Mouse (Mus musculus) macrophage (primary cell): Measurements from ENCODE around the gene Ak9. TPM values are rescaled to one million over a fixed set of nuclear protein-coding genes. Genes with fewer than 3 reads are reported as not detected.
A peak's percentile ranks its signal among the peaks of the same experiment; 100 is the strongest.
"Not testable (repeated sequence)": the region's sequence is repeated elsewhere in the genome, so short reads cannot be mapped to it uniquely, and the experiment has no call there.

Experiments used
- H3K27ac ChIP-seq: fragments of 350-480 bp; formaldehyde crosslinking; 2 replicates; pipeline ENCODE4 v1.9.0; 2021
- H3K36me3 ChIP-seq: fragments of 350-480 bp; formaldehyde crosslinking; 2 replicates; pipeline ENCODE4 v1.9.0; 2021; ENCODE audit errors: inconsistent target
- H3K4me3 ChIP-seq: fragments of 350-480 bp; formaldehyde crosslinking; 2 replicates; pipeline ENCODE4 v1.9.0; 2021; ENCODE audit errors: inconsistent target
- H3K79me2 ChIP-seq: fragments of 350-480 bp; formaldehyde crosslinking; 2 replicates; pipeline ENCODE4 v1.9.0; 2021; ENCODE audit errors: inconsistent target
- WGBS: methylation state at CpG from one replicate; pipeline ENCODE4 v1.1.7; 2026; ENCODE audit warnings: inconsistent platforms; ENCODE audit not compliant: missing documents; 5-methylcytosine and 5-hydroxymethylcytosine counted together
- polyA plus RNA-seq: library from polyadenylated mRNA; stranded (reverse); fragments of 250-400 nt; gene quantifications from 3 replicates; pipeline ENCODE4 v1.2.4, GENCODE M21; 2018; ENCODE audit warnings: inconsistent platforms

Gene Ak9
- polyA plus RNA-seq, 1 experiment from 2014 or later: 0.09 TPM

GRCm38 (mm10) chr10:41403364-41403763, 99.6 kb downstream of the Ak9 start:
- Histone ChIP-seq H3K27ac (no peak overlapping the region), H3K79me2 (no peaks in the 10 kb centered on the region), H3K4me3 (no peak overlapping the region), H3K36me3 (no peaks in the 10 kb centered on the region)
- 75% methylated on average over 2 of the region's 2 CpGs for WGBS

- Histone ChIP-seq H3K79me2 (no peaks in the 10 kb centered on the region), H3K27ac (no peak overlapping the region), H3K4me3 (no peak overlapping the region), H3K36me3 (no peaks in the 10 kb centered on the region)
- WGBS: 62% methylated on average over 3 of the region's 3 CpGs
These were observed 100.3 kb downstream of the Ak9 start for GRCm38 (mm10) chr10:41403893-41404612.

GRCm38 (mm10) chr10:41410176-41410575, 106.4 kb downstream of the Ak9 start:
- H3K36me3 ChIP-seq, H3K27ac ChIP-seq, H3K4me3 ChIP-seq, H3K79me2 ChIP-seq: not testable (repeated sequence)
- 98% methylated on average over 4 of the region's 4 CpGs for WGBS

GRCm38 (mm10) chr10:41410821-41411220, 107.0 kb downstream of the Ak9 start:
- not testable (repeated sequence) for H3K4me3 ChIP-seq, H3K79me2 ChIP-seq, H3K36me3 ChIP-seq, H3K27ac ChIP-seq
- WGBS: 100% methylated on average over 1 of the region's 1 CpGs

GRCm38 (mm10) chr10:41413471-41413870, 109.7 kb downstream of the Ak9 start:
- H3K27ac ChIP-seq, H3K79me2 ChIP-seq, H3K4me3 ChIP-seq, H3K36me3 ChIP-seq: not testable (repeated sequence)
- 100% methylated on average over 1 of the region's 1 CpGs for WGBS

GRCm38 (mm10) chr10:41415368-41415767, 111.6 kb downstream of the Ak9 start:
- WGBS: 89% methylated on average over 2 of the region's 2 CpGs
- H3K27ac ChIP-seq, H3K4me3 ChIP-seq, H3K36me3 ChIP-seq, H3K79me2 ChIP-seq: not testable (repeated sequence)

- 83% methylated on average over 9 of the region's 9 CpGs for WGBS
- no peak overlapping the region for H3K4me3 ChIP-seq
- H3K27ac ChIP-seq: no peak overlapping the region
- H3K79me2 ChIP-seq: no peaks in the 10 kb centered on the region
- no peaks in the 10 kb centered on the region for H3K36me3 ChIP-seq
These were observed 116.9 kb downstream of the Ak9 start for GRCm38 (mm10) chr10:41420496-41421200.

- WGBS: 91% methylated on average over 2 of the region's 2 CpGs
- Histone ChIP-seq H3K27ac (no peak overlapping the region), H3K36me3 (no peaks in the 10 kb centered on the region), H3K4me3 (no peak overlapping the region), H3K79me2 (no peaks in the 10 kb centered on the region)
These were observed 119.9 kb downstream of the Ak9 start for GRCm38 (mm10) chr10:41423681-41424080.

- WGBS: 74% methylated on average over 6 of the region's 6 CpGs
- no peaks in the 10 kb centered on the region for H3K36me3 ChIP-seq
- H3K79me2 ChIP-seq: no peaks in the 10 kb centered on the region
- no peak overlapping the region for H3K27ac ChIP-seq
- no peak overlapping the region for H3K4me3 ChIP-seq
These were observed 122.6 kb downstream of the Ak9 start for GRCm38 (mm10) chr10:41426368-41426767.

GRCm38 (mm10) chr10:41434624-41435023, 130.8 kb downstream of the Ak9 start:
- WGBS: 23% methylated on average over 4 of the region's 4 CpGs
- Histone ChIP-seq H3K79me2 (no peaks in the 10 kb centered on the region), H3K27ac (no peak overlapping the region), H3K36me3 (no peaks in the 10 kb centered on the region), H3K4me3 (no peak overlapping the region)

- Histone ChIP-seq H3K79me2 (no peaks in the 10 kb centered on the region), H3K36me3 (no peaks in the 10 kb centered on the region), H3K27ac (no peak overlapping the region), H3K4me3 (no peak overlapping the region)
- 54% methylated on average over 3 of the region's 3 CpGs for WGBS
These were observed 131.4 kb downstream of the Ak9 start for GRCm38 (mm10) chr10:41435141-41435540.

GRCm38 (mm10) chr10:41448216-41448615, 144.4 kb downstream of the Ak9 start:
- no peaks in the 10 kb centered on the region for H3K36me3 ChIP-seq
- no peak overlapping the region for H3K4me3 ChIP-seq
- H3K27ac ChIP-seq: no peak overlapping the region
- 56% methylated on average over 1 of the region's 1 CpGs for WGBS
- H3K79me2 ChIP-seq: peaks cover 27% of the 10 kb centered on the region

GRCm38 (mm10) chr10:41449684-41450083, 145.9 kb downstream of the Ak9 start:
- H3K27ac ChIP-seq: peak overlapping the region; percentile 24; the same call in 1 of the 2 replicates
- peaks cover 35% of the 10 kb centered on the region for H3K79me2 ChIP-seq
- WGBS: 8% methylated on average over 14 of the region's 14 CpGs
- H3K4me3 ChIP-seq: peak overlapping the region; percentile 64
- no peaks in the 10 kb centered on the region for H3K36me3 ChIP-seq

GRCm38 (mm10) chr10:41450137-41450670, 146.4 kb downstream of the Ak9 start, which contains the start of gene Zbtb24:
Gene Zbtb24, plus strand, starts transcription at chr10:41450383.
- Histone ChIP-seq H3K27ac (peak within 1 kb of the TSS; percentile 24; the same call in 1 of the 2 replicates), H3K79me2 (peaks cover 35% of the 10 kb centered on the region), H3K4me3 (peak within 1 kb of the TSS; percentile 64), H3K36me3 (peaks cover 5% of the 10 kb centered on the region)
- under 1% methylated on average over 49 of the region's 49 CpGs for WGBS
